Mouse (Mus musculus) lung, postnatal 36 days (tissue): Measurements from ENCODE around the gene Ralgapb.

Experiments
- DNase-seq: peaks from one replicate; pipeline ENCODE4 v3.0.0; 2022; ENCODE audit warnings: mixed read lengths

Gene Ralgapb

GRCm38 (mm10) chr2:158408997-158409594 lies 552 bp upstream of the Ralgapb start:
- no peak for DNase-seq

- peak; percentile 12 for DNase-seq
Measured at GRCm38 (mm10) chr2:158410022-158411014, 670 bp downstream of the Ralgapb start.

- DNase-seq, result no peak
Measured at GRCm38 (mm10) chr2:158413240-158413639, 3.6 kb downstream of the Ralgapb start.

- no peak for DNase-seq
Measured at GRCm38 (mm10) chr2:158415826-158416225, 6.2 kb downstream of the Ralgapb start.

- no peak for DNase-seq
Measured at GRCm38 (mm10) chr2:158418663-158419062, 9.0 kb downstream of the Ralgapb start.

GRCm38 (mm10) chr2:158445814-158446213 lies 36.2 kb downstream of the Ralgapb start:
- no peak for DNase-seq

GRCm38 (mm10) chr2:158449845-158450244 lies 40.2 kb downstream of the Ralgapb start:
- DNase-seq, result no peak

GRCm38 (mm10) chr2:158456451-158456850 lies 46.8 kb downstream of the Ralgapb start:
- DNase-seq, result no peak

GRCm38 (mm10) chr2:158457610-158458009 lies 48.0 kb downstream of the Ralgapb start:
- DNase-seq, result no peak

- no peak for DNase-seq
Measured at GRCm38 (mm10) chr2:158462450-158462849, 52.8 kb downstream of the Ralgapb start.

- no peak for DNase-seq
Measured at GRCm38 (mm10) chr2:158474159-158474558, 64.5 kb downstream of the Ralgapb start.

- DNase-seq, result no peak
Measured at GRCm38 (mm10) chr2:158477640-158478039, 68.0 kb downstream of the Ralgapb start.

- no peak for DNase-seq
Measured at GRCm38 (mm10) chr2:158498457-158498856, 88.8 kb downstream of the Ralgapb start.

GRCm38 (mm10) chr2:158501836-158502812 lies 92.5 kb downstream of the Ralgapb start, which contains the start of gene Adig:
Gene Adig, plus strand, starts transcription at chr2:158502612.
- no peak for DNase-seq

- no peak for DNase-seq
Measured at GRCm38 (mm10) chr2:158503226-158503625, 93.6 kb downstream of the Ralgapb start.

GRCm38 (mm10) chr2:158503671-158504070 lies 94.0 kb downstream of the Ralgapb start:
- DNase-seq, result no peak

- DNase-seq, result no peak
Measured at GRCm38 (mm10) chr2:158506475-158506874, 96.8 kb downstream of the Ralgapb start.

GRCm38 (mm10) chr2:158507046-158507445 lies 97.4 kb downstream of the Ralgapb start:
- DNase-seq, result no peak

- peak; percentile 84 for DNase-seq
Measured at GRCm38 (mm10) chr2:158510665-158511064, 101.0 kb downstream of the Ralgapb start.

- DNase-seq, result peak; percentile 23
Measured at GRCm38 (mm10) chr2:158512528-158512927, 102.9 kb downstream of the Ralgapb start, which contains the start of gene Arhgap40. Gene Arhgap40, plus strand, starts transcription at chr2:158512796.

GRCm38 (mm10) chr2:158513821-158514336 lies 104.2 kb downstream of the Ralgapb start:
- peak; percentile 32 for DNase-seq

- DNase-seq, result no peak
Measured at GRCm38 (mm10) chr2:158518583-158518982, 108.9 kb downstream of the Ralgapb start.
